Mouse (Mus musculus): Measurements from ENCODE around the gene Olfml1. TPM values are rescaled to one million over a fixed set of nuclear protein-coding genes. Genes with fewer than 3 reads are reported as not detected.
A peak's percentile ranks its signal among the peaks of the same experiment; 100 is the strongest.

Gene Olfml1
- total RNA-seq (2014; rRNA removed) (3.6 and 3.8 TPM in 2 replicates), polyA plus RNA-seq (2015; fragmentation: Nextera tagmentation; extraction: Ambion mirVana) (4.1 and 4.3 TPM in 2 replicates)

- TF ChIP-seq CTCF (IDR thresholded peaks at IDR 0.05) = no peak
- Histone ChIP-seq H3K4me2 (ENCODE audit: low read depth, low read length, poor library complexity, severe bottlenecking) (no peak within 1 kb of the TSS), H3K9ac (replicated peaks; ENCODE audit: low read length, poor library complexity, severe bottlenecking) (no peak within 1 kb of the TSS), H3K9me3 (ENCODE audit: low read length) (no peaks in the 10 kb centered on the region; the same call in 1 of the 2 replicates), H3K4me3 (ENCODE audit: low read depth, low read length) (no peak within 1 kb of the TSS), H3K4me1 (ENCODE audit: insufficient read depth, low read length) (no peaks in the 10 kb centered on the region), H3K36me3 (ENCODE audit: insufficient read depth, low read length) (no peaks in the 10 kb centered on the region), H3K27me3 (ENCODE audit: insufficient read depth, low read length) (no peaks in the 10 kb centered on the region), H3K27ac (ENCODE audit: low read depth, low read length) (no peak within 1 kb of the TSS)
- peak; percentile 13 for DNase-seq (ENCODE audit: low spot score)
- WGBS = 61% methylated on average over 7 of the region's 7 CpGs
- peak; percentile 52; the same call in 1 of the 2 replicates for ATAC-seq (ENCODE audit: low FRiP score)
Observed at GRCm38 (mm10) chr7:107567261-107567671, at the start of gene Olfml1. TSS of gene Olfml1 (plus strand) at chr7:107567446.

- ATAC-seq (ENCODE audit: low FRiP score) (no peak), DNase-seq (ENCODE audit: low spot score) (peak; percentile 42)
- WGBS = 83% methylated on average over 12 of the region's 12 CpGs
Observed at GRCm38 (mm10) chr7:107519256-107520025, 47.8 kb upstream of the Olfml1 start.

GRCm38 (mm10) chr7:107521411-107521810 lies 45.8 kb upstream of the Olfml1 start:
- Histone ChIP-seq H3K9ac (replicated peaks; ENCODE audit: low read length, poor library complexity, severe bottlenecking) (no peak overlapping the region), H3K36me3 (ENCODE audit: insufficient read depth, low read length) (no peaks in the 10 kb centered on the region), H3K4me2 (ENCODE audit: low read depth, low read length, poor library complexity, severe bottlenecking) (no peak overlapping the region), H3K27ac (ENCODE audit: low read depth, low read length) (no peak overlapping the region), H3K27me3 (ENCODE audit: insufficient read depth, low read length) (no peaks in the 10 kb centered on the region), H3K9me3 (ENCODE audit: low read length) (no peaks in the 10 kb centered on the region), H3K4me3 (ENCODE audit: low read depth, low read length) (no peak overlapping the region), H3K4me1 (ENCODE audit: insufficient read depth, low read length) (no peaks in the 10 kb centered on the region)
- ATAC-seq (ENCODE audit: low FRiP score) (no peak), DNase-seq (ENCODE audit: low spot score) (no peak)
- 89% methylated on average over 6 of the region's 6 CpGs for whole genome bisulfite sequencing
- no peak for TF ChIP-seq CTCF (IDR thresholded peaks at IDR 0.05)

More at GRCm38 (mm10) chr7:107519256-107520025, 47.8 kb upstream of the Olfml1 start:
- Histone ChIP-seq H3K9me3 (ENCODE audit: low read length) (no peaks in the 10 kb centered on the region), H3K4me3 (ENCODE audit: low read depth, low read length) (no peak overlapping the region), H3K4me2 (ENCODE audit: low read depth, low read length, poor library complexity, severe bottlenecking) (no peak overlapping the region), H3K27me3 (ENCODE audit: insufficient read depth, low read length) (no peaks in the 10 kb centered on the region), H3K9ac (replicated peaks; ENCODE audit: low read length, poor library complexity, severe bottlenecking) (no peak overlapping the region), H3K36me3 (ENCODE audit: insufficient read depth, low read length) (no peaks in the 10 kb centered on the region), H3K27ac (ENCODE audit: low read depth, low read length) (no peak overlapping the region), H3K4me1 (ENCODE audit: insufficient read depth, low read length) (no peaks in the 10 kb centered on the region)
- TF ChIP-seq CTCF (IDR thresholded peaks at IDR 0.05) = no peak

- Histone ChIP-seq H3K4me3 (ENCODE audit: low read depth, low read length) (no peak overlapping the region), H3K4me1 (ENCODE audit: insufficient read depth, low read length) (no peaks in the 10 kb centered on the region), H3K36me3 (ENCODE audit: insufficient read depth, low read length) (no peaks in the 10 kb centered on the region), H3K9ac (replicated peaks; ENCODE audit: low read length, poor library complexity, severe bottlenecking) (no peak overlapping the region), H3K27ac (ENCODE audit: low read depth, low read length) (no peak overlapping the region), H3K27me3 (ENCODE audit: insufficient read depth, low read length) (no peaks in the 10 kb centered on the region), H3K4me2 (ENCODE audit: low read depth, low read length, poor library complexity, severe bottlenecking) (no peak overlapping the region), H3K9me3 (ENCODE audit: low read length) (no peaks in the 10 kb centered on the region; the same call in 1 of the 2 replicates)
- 10% methylated on average over 1 of the region's 1 CpGs for WGBS
- DNase-seq (ENCODE audit: low spot score) = peak; percentile 65
- peak; percentile 53; the same call in 1 of the 2 replicates for ATAC-seq (ENCODE audit: low FRiP score)
- peak; percentile 83 for TF ChIP-seq CTCF (IDR thresholded peaks at IDR 0.05)
Observed at GRCm38 (mm10) chr7:107526299-107526698, 40.9 kb upstream of the Olfml1 start.

- DNase-seq (ENCODE audit: low spot score) = no peak
- TF ChIP-seq CTCF (IDR thresholded peaks at IDR 0.05) = no peak
- H3K27me3 ChIP-seq (ENCODE audit: insufficient read depth, low read length) = no peaks in the 10 kb centered on the region
- H3K4me1 ChIP-seq (ENCODE audit: insufficient read depth, low read length) = no peaks in the 10 kb centered on the region
- no peaks in the 10 kb centered on the region; the same call in 1 of the 2 replicates for H3K9me3 ChIP-seq (ENCODE audit: low read length)
- WGBS = 51% methylated on average over 3 of the region's 3 CpGs
- no peak overlapping the region for H3K4me2 ChIP-seq (ENCODE audit: low read depth, low read length, poor library complexity, severe bottlenecking)
- no peak overlapping the region for H3K9ac ChIP-seq (replicated peaks; ENCODE audit: low read length, poor library complexity, severe bottlenecking)
- peak; percentile 57 for ATAC-seq (ENCODE audit: low FRiP score)
- no peak overlapping the region for H3K27ac ChIP-seq (ENCODE audit: low read depth, low read length)
- H3K36me3 ChIP-seq (ENCODE audit: insufficient read depth, low read length) = no peaks in the 10 kb centered on the region
- H3K4me3 ChIP-seq (ENCODE audit: low read depth, low read length) = no peak overlapping the region
Observed at GRCm38 (mm10) chr7:107528169-107528772, 39.0 kb upstream of the Olfml1 start.

- H3K4me3 ChIP-seq (ENCODE audit: low read depth, low read length) = no peak overlapping the region
Observed at GRCm38 (mm10) chr7:107529364-107529763, 37.9 kb upstream of the Olfml1 start.

More at GRCm38 (mm10) chr7:107529364-107529763, 37.9 kb upstream of the Olfml1 start:
- DNase-seq (ENCODE audit: low spot score) (no peak), ATAC-seq (ENCODE audit: low FRiP score) (no peak)
- Histone ChIP-seq H3K27me3 (ENCODE audit: insufficient read depth, low read length) (no peaks in the 10 kb centered on the region), H3K9ac (replicated peaks; ENCODE audit: low read length, poor library complexity, severe bottlenecking) (no peak overlapping the region), H3K4me1 (ENCODE audit: insufficient read depth, low read length) (no peaks in the 10 kb centered on the region), H3K9me3 (ENCODE audit: low read length) (no peaks in the 10 kb centered on the region; the same call in 1 of the 2 replicates), H3K36me3 (ENCODE audit: insufficient read depth, low read length) (no peaks in the 10 kb centered on the region), H3K4me2 (ENCODE audit: low read depth, low read length, poor library complexity, severe bottlenecking) (no peak overlapping the region), H3K27ac (ENCODE audit: low read depth, low read length) (no peak overlapping the region)
- no peak for TF ChIP-seq CTCF (IDR thresholded peaks at IDR 0.05)
- WGBS = 80% methylated on average over 5 of the region's 5 CpGs
